Mouse (Mus musculus): Measurements from ENCODE around the gene Alkbh7. TPM values are rescaled to one million over a fixed set of nuclear protein-coding genes. Genes with fewer than 3 reads are reported as not detected.

The Alkbh7 gene
- polyA plus RNA-seq, 1 experiment from 2014 or later, result 35.0 TPM

DNA sequence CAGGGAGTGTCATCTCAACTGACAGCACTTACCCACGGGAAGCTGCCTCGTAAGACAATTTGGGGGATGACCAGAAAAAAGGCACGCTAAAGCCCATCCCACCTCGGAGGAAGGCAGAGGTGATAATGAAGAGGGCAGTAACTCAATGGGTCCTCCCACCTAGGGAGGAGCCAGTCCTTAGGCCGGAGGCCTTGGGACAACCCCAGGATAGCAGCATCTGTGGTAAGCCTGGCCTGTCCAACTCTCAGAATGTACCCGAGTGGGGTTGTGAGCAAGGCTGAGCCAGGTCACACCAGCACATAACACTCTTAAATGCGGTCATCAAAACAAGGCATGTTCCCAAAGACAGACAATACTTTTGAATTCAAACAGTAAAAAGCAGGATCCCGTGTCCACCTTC lies 32.6 kb downstream of the Alkbh7 start:
- DNase-seq (ENCODE audit: low spot score), result no peak

DNA sequence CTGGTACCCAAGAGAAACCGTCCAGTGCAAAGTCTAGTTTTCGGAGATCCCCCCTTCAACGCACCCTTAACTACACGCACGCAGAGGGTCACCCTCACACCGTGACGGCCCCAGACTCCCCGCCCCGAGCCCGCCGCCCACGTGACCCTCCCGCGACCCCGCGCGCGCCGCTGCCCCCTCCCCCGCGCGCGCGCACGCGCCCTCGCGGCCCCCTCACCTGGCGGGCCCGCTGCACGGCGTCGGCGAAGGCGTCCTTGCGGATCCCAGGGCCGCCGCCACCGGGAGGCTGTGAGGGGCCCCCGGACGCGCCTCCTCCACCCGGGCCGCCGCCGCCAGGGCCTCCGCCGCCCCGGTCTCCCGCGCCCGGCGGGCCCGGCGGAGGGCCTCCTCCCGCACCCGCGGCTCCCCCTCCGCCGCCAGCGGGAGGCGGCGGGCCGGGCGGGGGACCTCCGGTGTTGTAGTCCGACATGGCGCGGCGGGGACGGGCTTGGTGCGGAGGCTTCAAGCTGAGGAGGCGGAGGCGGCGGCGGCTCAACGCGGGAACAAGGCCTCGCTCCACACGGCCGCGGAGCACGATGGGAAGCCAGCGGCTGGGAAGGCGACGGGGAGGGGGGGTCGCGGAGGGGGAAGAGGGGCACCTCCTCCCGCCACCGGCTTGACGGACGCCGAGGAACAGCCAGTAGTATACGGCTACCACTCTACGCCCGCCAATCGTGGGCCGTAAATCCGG lies 34.0 kb downstream of the Alkbh7 start, which contains the start of gene Khsrp:
TSS of gene Khsrp (minus strand) at position 592 of the 730 bp plus-strand sequence.
- DNase-seq (ENCODE audit: low spot score), result peak; percentile 63

DNA sequence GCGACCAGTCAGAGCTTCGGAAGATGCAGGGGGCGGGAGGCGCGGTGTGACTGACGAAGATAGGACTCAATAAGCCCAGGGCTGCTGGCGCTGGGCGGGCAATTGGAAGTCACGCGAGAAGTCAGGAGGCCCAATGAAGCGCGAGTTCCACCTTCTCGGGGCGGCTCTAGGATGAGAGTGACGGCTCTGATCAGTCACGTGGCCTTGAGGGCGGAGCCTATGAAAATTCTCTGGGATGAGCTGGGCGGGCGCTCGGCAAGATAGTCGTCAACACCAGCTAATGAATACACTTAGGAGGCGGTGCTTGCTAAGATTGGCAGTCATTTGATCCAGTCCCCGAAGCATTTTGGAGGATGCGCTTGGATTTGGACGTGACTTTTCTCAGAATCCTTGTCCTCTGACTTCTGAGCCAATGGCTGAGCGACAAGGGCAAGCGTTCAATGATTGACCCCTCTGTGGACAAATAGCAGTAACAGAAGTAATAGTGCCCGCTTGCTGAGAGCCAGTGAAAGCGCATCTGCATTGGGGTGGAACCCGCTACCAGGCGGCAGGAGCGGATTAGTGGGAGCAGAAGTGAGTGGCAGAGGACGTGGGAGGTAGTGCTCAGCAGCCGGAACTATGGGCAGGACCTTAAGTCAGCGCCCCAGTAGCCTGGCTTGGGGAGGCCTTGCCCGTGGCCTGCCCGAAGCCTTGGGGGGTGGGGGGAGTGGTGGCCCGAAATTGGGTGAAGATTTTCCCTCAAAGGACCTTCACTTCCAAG lies 34.7 kb downstream of the Alkbh7 start:
- peak; percentile 100 for DNase-seq (ENCODE audit: low spot score)

DNA sequence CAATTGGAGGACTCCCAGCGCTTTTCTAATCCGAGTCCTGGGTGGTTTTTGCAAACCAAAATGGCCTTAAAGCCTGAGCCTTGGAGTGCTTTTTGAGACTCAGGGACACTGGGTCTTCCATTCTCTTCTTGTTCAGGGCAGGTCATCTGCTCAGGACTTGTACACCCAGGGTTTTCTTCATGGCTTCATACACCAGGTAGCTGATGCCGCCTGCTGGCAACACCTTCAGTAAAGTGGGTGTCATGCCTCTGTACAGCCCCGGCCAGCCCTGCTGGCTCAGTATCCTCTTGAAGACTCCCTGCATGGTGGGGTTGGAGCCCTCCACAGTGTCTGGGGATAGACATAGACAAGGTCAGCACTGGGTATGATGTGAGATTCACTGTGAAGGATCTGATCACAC lies 35.7 kb downstream of the Alkbh7 start:
- DNase-seq (ENCODE audit: low spot score), result no peak

DNA sequence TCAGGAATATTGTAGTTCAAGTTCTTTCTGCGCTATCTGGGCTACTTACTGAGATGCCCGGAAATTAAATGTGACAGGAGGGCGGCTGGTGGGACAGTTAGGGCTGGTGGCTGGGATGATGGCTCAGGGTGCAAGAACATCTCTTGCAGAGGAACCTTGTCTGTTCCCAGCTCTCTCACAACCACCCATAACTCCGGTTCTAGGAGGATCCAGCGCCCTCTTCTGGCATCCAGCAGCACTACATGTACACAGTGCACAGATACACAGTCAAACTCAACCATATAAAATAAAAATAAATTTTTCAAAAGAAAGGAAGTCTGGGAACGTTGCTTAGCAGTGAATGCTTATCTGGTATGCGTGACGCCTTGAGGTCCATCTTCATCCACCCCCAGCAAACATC lies 41.8 kb downstream of the Alkbh7 start:
- DNase-seq (ENCODE audit: low spot score), result no peak

DNA sequence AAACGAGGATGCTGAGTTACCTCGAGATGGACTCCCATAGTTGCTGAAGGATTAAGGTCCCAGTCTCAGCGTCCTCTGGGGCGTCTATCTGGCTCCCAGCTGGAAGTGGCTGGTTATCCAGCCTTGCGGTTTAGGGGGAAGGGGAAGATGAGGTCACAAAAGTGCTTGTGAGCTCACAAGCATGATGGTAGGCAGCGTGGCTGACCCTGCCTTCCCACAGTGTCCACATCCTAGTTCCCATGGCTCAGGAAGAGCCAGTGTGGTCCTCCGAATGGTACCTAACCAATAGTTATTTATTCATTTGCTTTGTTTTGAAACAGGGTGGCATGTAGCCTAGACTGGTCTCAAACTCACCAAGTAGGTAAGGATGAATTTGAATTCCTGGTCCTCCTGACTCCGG lies 44.4 kb downstream of the Alkbh7 start, which contains the start of gene Slc25a41:
TSS of gene Slc25a41 (minus strand) at position 101 of the 400 bp plus-strand sequence.
- no peak for DNase-seq (ENCODE audit: low spot score)

DNA sequence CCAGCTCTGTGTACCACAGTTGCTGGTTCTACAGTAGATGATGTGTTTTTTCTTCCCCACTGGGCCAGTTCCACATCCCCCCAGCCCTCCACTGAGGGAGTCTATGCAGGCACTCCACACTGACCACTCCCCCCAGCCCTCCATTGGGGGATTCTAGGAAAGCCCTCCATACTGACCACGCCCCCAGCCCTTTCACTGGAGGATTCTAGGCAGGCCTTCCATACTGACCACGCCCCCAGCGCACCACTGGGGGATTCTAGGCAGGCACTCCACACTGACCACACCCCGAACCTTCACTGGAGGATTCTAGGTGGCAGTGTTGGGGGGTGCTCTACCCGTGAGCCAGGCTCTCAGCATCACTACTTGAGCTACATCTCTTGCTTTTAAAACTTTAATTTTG lies 50.3 kb downstream of the Alkbh7 start:
- DNase-seq (ENCODE audit: low spot score), result no peak

DNA sequence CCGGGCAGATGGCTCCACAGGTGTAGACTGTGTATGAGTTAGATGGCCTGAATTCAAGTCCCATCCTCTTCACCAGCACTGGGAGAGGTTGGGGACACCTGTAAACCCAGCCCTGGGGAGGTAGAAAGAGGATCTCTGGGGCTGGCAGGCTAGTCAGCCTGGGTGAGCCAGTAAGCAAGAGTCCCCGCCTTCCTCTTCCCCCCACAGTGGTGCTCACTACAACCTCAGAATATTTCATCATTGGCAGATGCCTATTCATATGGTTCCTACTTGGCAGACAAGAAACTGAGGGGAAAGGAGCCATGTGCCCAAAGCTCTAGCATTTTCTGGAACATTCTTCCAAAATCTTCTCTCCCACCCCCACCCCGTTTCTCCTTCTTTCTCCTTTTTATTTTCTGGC lies 51.7 kb downstream of the Alkbh7 start:
- DNase-seq (ENCODE audit: low spot score), result no peak

Other genes with a start within 250 kb of the Alkbh7 start
- gene Nrtn, start 239.8 kb upstream of the Alkbh7 start, polyA plus RNA-seq (2015; fragmentation: Nextera tagmentation; extraction: Ambion mirVana), result 17.3 and 23.6 TPM in 2 replicates
- gene Dus3l, start 232.6 kb upstream of the Alkbh7 start, polyA plus RNA-seq (2015; fragmentation: Nextera tagmentation; extraction: Ambion mirVana), result 34.0 and 36.5 TPM in 2 replicates
- 0.40 and 0.68 TPM in 2 replicates for gene Prr22, start 227.1 kb upstream of the Alkbh7 start, polyA plus RNA-seq (2015; fragmentation: Nextera tagmentation; extraction: Ambion mirVana)
- gene Rfx2, start 166.3 kb upstream of the Alkbh7 start, polyA plus RNA-seq (2015; fragmentation: Nextera tagmentation; extraction: Ambion mirVana), result 3.0 and 3.2 TPM in 2 replicates
- gene Acsbg2, start 122.9 kb upstream of the Alkbh7 start, polyA plus RNA-seq (2015; fragmentation: Nextera tagmentation; extraction: Ambion mirVana), result not detected in 2 replicates
- 0.21 and 0.26 TPM in 2 replicates for gene 1700061G19Rik, start 121.9 kb upstream of the Alkbh7 start, polyA plus RNA-seq (2015; fragmentation: Nextera tagmentation; extraction: Ambion mirVana)
- gene Mllt1, start 61.9 kb upstream of the Alkbh7 start, polyA plus RNA-seq (2015; fragmentation: Nextera tagmentation; extraction: Ambion mirVana), result 24.2 and 26.6 TPM in 2 replicates
- gene Acer1, start 15.2 kb upstream of the Alkbh7 start, polyA plus RNA-seq (2015; fragmentation: Nextera tagmentation; extraction: Ambion mirVana), result not detected in 2 replicates
- 111 and 113 TPM in 2 replicates for gene Clpp, start 7.0 kb upstream of the Alkbh7 start, polyA plus RNA-seq (2015; fragmentation: Nextera tagmentation; extraction: Ambion mirVana)
- 0.55 TPM in 1 of 2 replicates, not detected in the other for gene Pspn, start 2.7 kb downstream of the Alkbh7 start, polyA plus RNA-seq (2015; fragmentation: Nextera tagmentation; extraction: Ambion mirVana)
- gene Gtf2f1, start 13.9 kb downstream of the Alkbh7 start, polyA plus RNA-seq (2015; fragmentation: Nextera tagmentation; extraction: Ambion mirVana), result 76.1 and 81.7 TPM in 2 replicates
- 0.42 and 0.53 TPM in 2 replicates for gene Gm17949, start 14.1 kb downstream of the Alkbh7 start, polyA plus RNA-seq (2015; fragmentation: Nextera tagmentation; extraction: Ambion mirVana)
- 37.5 and 42.3 TPM in 2 replicates for gene Khsrp, start 34.2 kb downstream of the Alkbh7 start, polyA plus RNA-seq (2015; fragmentation: Nextera tagmentation; extraction: Ambion mirVana)
- gene Slc25a41, start 44.3 kb downstream of the Alkbh7 start, polyA plus RNA-seq (2015; fragmentation: Nextera tagmentation; extraction: Ambion mirVana), result 0.10 TPM in 1 of 2 replicates, not detected in the other
- 1.6 and 2.7 TPM in 2 replicates for gene Crb3, start 61.8 kb downstream of the Alkbh7 start, polyA plus RNA-seq (2015; fragmentation: Nextera tagmentation; extraction: Ambion mirVana)
- gene Slc25a23, start 62.5 kb downstream of the Alkbh7 start, polyA plus RNA-seq (2015; fragmentation: Nextera tagmentation; extraction: Ambion mirVana), result 8.3 and 8.8 TPM in 2 replicates
- gene Dennd1c, start 81.2 kb downstream of the Alkbh7 start, polyA plus RNA-seq (2015; fragmentation: Nextera tagmentation; extraction: Ambion mirVana), result 49.8 and 65.1 TPM in 2 replicates
- 1.0 and 1.2 TPM in 2 replicates for gene Tubb4a, start 90.4 kb downstream of the Alkbh7 start, polyA plus RNA-seq (2015; fragmentation: Nextera tagmentation; extraction: Ambion mirVana)
- 2.7 and 3.0 TPM in 2 replicates for gene Tnfsf9, start 108.0 kb downstream of the Alkbh7 start, polyA plus RNA-seq (2015; fragmentation: Nextera tagmentation; extraction: Ambion mirVana)
- gene Cd70, start 152.4 kb downstream of the Alkbh7 start, polyA plus RNA-seq (2015; fragmentation: Nextera tagmentation; extraction: Ambion mirVana), result 1.7 and 1.9 TPM in 2 replicates
- gene Tnfsf14, start 196.8 kb downstream of the Alkbh7 start, polyA plus RNA-seq (2015; fragmentation: Nextera tagmentation; extraction: Ambion mirVana), result 3.4 and 4.7 TPM in 2 replicates
- 5.0 and 5.4 TPM in 2 replicates for gene C3, start 230.8 kb downstream of the Alkbh7 start, polyA plus RNA-seq (2015; fragmentation: Nextera tagmentation; extraction: Ambion mirVana)

Measured in thymus, postnatal 0 days (tissue).